Mouse (Mus musculus) heart, embryonic 10.5 days (tissue): Measurements from ENCODE around the gene Crybg2. TPM values are rescaled to one million over a fixed set of nuclear protein-coding genes. Genes with fewer than 3 reads are reported as not detected.

Experiments used
- DNase-seq: peaks from one replicate; pipeline ENCODE4 v3.0.0-alpha.2; 2017; ENCODE audit warnings: low spot score
- H3K27ac ChIP-seq: fragments of 300-500 bp; sonication (generic); 2 replicates; pipeline ENCODE4 v1.5.1; 2016; ENCODE audit warnings: mild to moderate bottlenecking
- H3K27me3 ChIP-seq: fragments of 300-500 bp; sonication (generic); 2 replicates; pipeline ENCODE4 v1.6.1; 2016; ENCODE audit warnings: mild to moderate bottlenecking; ENCODE audit not compliant: poor library complexity, insufficient read depth, severe bottlenecking
- H3K36me3 ChIP-seq: fragments of 300-500 bp; sonication (generic); 2 replicates; pipeline ENCODE4 v1.6.1; 2016; ENCODE audit warnings: mild to moderate bottlenecking, moderate library complexity
- H3K4me1 ChIP-seq: fragments of 300-500 bp; sonication (generic); 2 replicates; pipeline ENCODE4 v1.6.1; 2016; ENCODE audit warnings: mild to moderate bottlenecking
- H3K4me3 ChIP-seq: fragments of 300-500 bp; sonication (generic); 2 replicates; pipeline ENCODE4 v1.5.1; 2016; ENCODE audit warnings: mild to moderate bottlenecking, moderate library complexity
- H3K9me3 ChIP-seq: fragments of 300-500 bp; sonication (generic); 2 replicates; pipeline ENCODE4 v1.6.1; 2016; ENCODE audit warnings: mild to moderate bottlenecking, moderate library complexity
- whole genome bisulfite sequencing: fragments of 180-500 bp; shearing (Covaris S2); methylation state at CpG from one replicate; pipeline ENCODE4 v1.1.7; 2016; 5-methylcytosine and 5-hydroxymethylcytosine counted together
- polyA plus RNA-seq: library from polyadenylated mRNA; unstranded; fragments of >200 nt; fragmentation: Nextera tagmentation; extraction: Ambion mirVana; gene quantifications from 2 replicates; pipeline ENCODE4 v1.2.1, GENCODE M21; 2016

Gene Crybg2
- 0.78 and 2.7 TPM in 2 replicates for polyA plus RNA-seq

GRCm38 (mm10) chr4:134060135-134060865 lies at the start of gene Crybg2:
Gene Crybg2, plus strand, starts transcription at chr4:134060815.
- H3K27ac ChIP-seq = 0 out of 2 replicates have a peak within 1 kb of the TSS, but pooled peaks have one; percentile 48
- H3K4me1 ChIP-seq = peaks cover 40% of the 10 kb centered on the region
- H3K9me3 ChIP-seq = no peaks in the 10 kb centered on the region
- 28% methylated on average over 28 of the region's 28 CpGs for WGBS
- peak within 1 kb of the TSS; percentile 19; the same call in 1 of the 2 replicates for H3K4me3 ChIP-seq
- no peak for DNase-seq
- no peaks in the 10 kb centered on the region for H3K36me3 ChIP-seq
- H3K27me3 ChIP-seq = peaks cover 71% of the 10 kb centered on the region

- H3K27ac ChIP-seq = peak overlapping the region; percentile 83
- peaks cover 49% of the 10 kb centered on the region for H3K4me1 ChIP-seq
- H3K9me3 ChIP-seq = no peaks in the 10 kb centered on the region
- H3K4me3 ChIP-seq = peak overlapping the region; percentile 48
- DNase-seq = no peak
- 5% methylated on average over 16 of the region's 16 CpGs for WGBS
- no peaks in the 10 kb centered on the region for H3K36me3 ChIP-seq
- H3K27me3 ChIP-seq = no peaks in the 10 kb centered on the region
Measured at GRCm38 (mm10) chr4:134011450-134012414, 48.9 kb upstream of the Crybg2 start.

- no peaks in the 10 kb centered on the region for H3K9me3 ChIP-seq
- WGBS = 36% methylated on average over 12 of the region's 12 CpGs
- no peak for DNase-seq
- H3K4me1 ChIP-seq = peaks cover 59% of the 10 kb centered on the region
- no peaks in the 10 kb centered on the region for H3K36me3 ChIP-seq
- no peak overlapping the region for H3K4me3 ChIP-seq
- H3K27ac ChIP-seq = peak overlapping the region; percentile 83
- no peaks in the 10 kb centered on the region for H3K27me3 ChIP-seq
Measured at GRCm38 (mm10) chr4:134012858-134013528, 47.6 kb upstream of the Crybg2 start.

GRCm38 (mm10) chr4:134016208-134016607 lies 44.4 kb upstream of the Crybg2 start:
- H3K27ac ChIP-seq = peak overlapping the region; percentile 82; the same call in 1 of the 2 replicates
- H3K9me3 ChIP-seq = no peaks in the 10 kb centered on the region
- H3K4me1 ChIP-seq = peaks cover 75% of the 10 kb centered on the region
- H3K4me3 ChIP-seq = peak overlapping the region; percentile 63
- WGBS = 8% methylated on average over 7 of the region's 7 CpGs
- DNase-seq = no peak
- no peaks in the 10 kb centered on the region for H3K36me3 ChIP-seq
- H3K27me3 ChIP-seq = no peaks in the 10 kb centered on the region

- Histone ChIP-seq H3K4me1 (peaks cover 70% of the 10 kb centered on the region), H3K36me3 (no peaks in the 10 kb centered on the region), H3K27me3 (no peaks in the 10 kb centered on the region), H3K9me3 (no peaks in the 10 kb centered on the region), H3K27ac (peak overlapping the region; percentile 82), H3K4me3 (peak overlapping the region; percentile 63)
- peak; percentile 80 for DNase-seq
- 0% methylated on average over 8 of the region's 8 CpGs for WGBS
Measured at GRCm38 (mm10) chr4:134016767-134017166, 43.8 kb upstream of the Crybg2 start.

GRCm38 (mm10) chr4:134017201-134017865 lies 43.3 kb upstream of the Crybg2 start:
- Histone ChIP-seq H3K9me3 (no peaks in the 10 kb centered on the region), H3K4me1 (peaks cover 64% of the 10 kb centered on the region), H3K27ac (peak overlapping the region; percentile 82), H3K4me3 (peak overlapping the region; percentile 63), H3K36me3 (no peaks in the 10 kb centered on the region), H3K27me3 (no peaks in the 10 kb centered on the region)
- WGBS = under 1% methylated on average over 21 of the region's 21 CpGs
- no peak for DNase-seq

- peak overlapping the region; percentile 63 for H3K4me3 ChIP-seq
- H3K27me3 ChIP-seq = no peaks in the 10 kb centered on the region
- peak overlapping the region; percentile 82 for H3K27ac ChIP-seq
- no peaks in the 10 kb centered on the region for H3K36me3 ChIP-seq
- H3K4me1 ChIP-seq = peaks cover 55% of the 10 kb centered on the region
- H3K9me3 ChIP-seq = no peaks in the 10 kb centered on the region
- no peak for DNase-seq
- under 1% methylated on average over 46 of the region's 46 CpGs for WGBS
Measured at GRCm38 (mm10) chr4:134018038-134018778, 42.4 kb upstream of the Crybg2 start.

GRCm38 (mm10) chr4:134018779-134019145 lies 41.9 kb upstream of the Crybg2 start, which contains the start of gene Lin28a:
Gene Lin28a, minus strand, starts transcription at chr4:134018841.
- Histone ChIP-seq H3K4me1 (peaks cover 53% of the 10 kb centered on the region), H3K27me3 (no peaks in the 10 kb centered on the region), H3K27ac (peak within 1 kb of the TSS; percentile 82), H3K4me3 (peak within 1 kb of the TSS; percentile 63), H3K9me3 (no peaks in the 10 kb centered on the region), H3K36me3 (no peaks in the 10 kb centered on the region)
- WGBS = under 1% methylated on average over 9 of the region's 9 CpGs
- DNase-seq = no peak

- Histone ChIP-seq H3K9me3 (no peaks in the 10 kb centered on the region), H3K4me1 (peaks cover 53% of the 10 kb centered on the region), H3K4me3 (peak overlapping the region; percentile 63), H3K36me3 (no peaks in the 10 kb centered on the region), H3K27ac (peak overlapping the region; percentile 81), H3K27me3 (no peaks in the 10 kb centered on the region)
- WGBS = 0% methylated on average over 10 of the region's 10 CpGs
- DNase-seq = peak; percentile 77
Measured at GRCm38 (mm10) chr4:134019210-134019609, 41.4 kb upstream of the Crybg2 start.

- H3K9me3 ChIP-seq = no peaks in the 10 kb centered on the region
- DNase-seq = peak; percentile 80
- peak overlapping the region; percentile 81 for H3K27ac ChIP-seq
- H3K4me1 ChIP-seq = peaks cover 53% of the 10 kb centered on the region
- H3K36me3 ChIP-seq = no peaks in the 10 kb centered on the region
- peak overlapping the region; percentile 63 for H3K4me3 ChIP-seq
- WGBS = 3% methylated on average over 16 of the region's 16 CpGs
- H3K27me3 ChIP-seq = no peaks in the 10 kb centered on the region
Measured at GRCm38 (mm10) chr4:134019641-134020351, 40.8 kb upstream of the Crybg2 start.

- DNase-seq = peak; percentile 91
- H3K4me3 ChIP-seq = no peak overlapping the region
- H3K4me1 ChIP-seq = peaks cover 50% of the 10 kb centered on the region
- WGBS = 4% methylated on average over 11 of the region's 11 CpGs
- no peaks in the 10 kb centered on the region for H3K9me3 ChIP-seq
- H3K27me3 ChIP-seq = no peaks in the 10 kb centered on the region
- no peak overlapping the region for H3K27ac ChIP-seq
- H3K36me3 ChIP-seq = no peaks in the 10 kb centered on the region
Measured at GRCm38 (mm10) chr4:134020621-134021020, 40.0 kb upstream of the Crybg2 start.
